Mouse (Mus musculus): ENCODE data around the gene Trappc10.

Trappc10 gene

GRCm38 (mm10) chr10:78244438-78245224, at the start of gene Trappc10:
TSS of gene Trappc10 (minus strand) at chr10:78244641.
- DNase-seq (ENCODE audit: low spot score in 2 of 2) = peak; percentile 81 to 82

- no peak for DNase-seq (ENCODE audit: low spot score in 2 of 2)
Observed at GRCm38 (mm10) chr10:78293576-78293975, 49.1 kb upstream of the Trappc10 start.

GRCm38 (mm10) chr10:78292381-78292780, 47.9 kb upstream of the Trappc10 start:
- DNase-seq (ENCODE audit: low spot score in 2 of 2) = no peak

- no peak for DNase-seq (ENCODE audit: low spot score in 2 of 2)
Observed at GRCm38 (mm10) chr10:78290730-78291535, 46.5 kb upstream of the Trappc10 start.

- no peak for DNase-seq (ENCODE audit: low spot score in 2 of 2)
Observed at GRCm38 (mm10) chr10:78288896-78289295, 44.5 kb upstream of the Trappc10 start.

DNA sequence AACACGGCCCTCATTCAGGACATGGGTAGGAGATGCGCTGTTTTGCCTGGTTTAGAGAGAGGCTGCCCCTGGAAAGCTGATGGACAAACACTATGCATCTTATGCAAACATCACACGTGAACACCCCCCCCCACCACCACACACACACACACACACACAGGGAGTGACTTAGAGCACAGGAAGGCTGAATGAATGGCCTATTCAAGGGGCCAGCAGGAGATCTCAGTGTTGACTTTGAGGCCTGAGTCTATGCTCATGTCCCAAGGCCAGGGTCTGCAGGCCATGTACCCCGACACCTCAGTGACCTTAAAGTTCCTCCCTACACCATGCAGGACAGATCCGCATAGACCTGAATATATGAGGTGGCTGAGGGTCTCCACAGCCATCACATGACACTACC, 43.7 kb upstream of the Trappc10 start:
- DNase-seq (ENCODE audit: low spot score in 2 of 2) = no peak

GRCm38 (mm10) chr10:78287465-78288132, 43.2 kb upstream of the Trappc10 start:
- no peak for DNase-seq (ENCODE audit: low spot score in 2 of 2)

DNA sequence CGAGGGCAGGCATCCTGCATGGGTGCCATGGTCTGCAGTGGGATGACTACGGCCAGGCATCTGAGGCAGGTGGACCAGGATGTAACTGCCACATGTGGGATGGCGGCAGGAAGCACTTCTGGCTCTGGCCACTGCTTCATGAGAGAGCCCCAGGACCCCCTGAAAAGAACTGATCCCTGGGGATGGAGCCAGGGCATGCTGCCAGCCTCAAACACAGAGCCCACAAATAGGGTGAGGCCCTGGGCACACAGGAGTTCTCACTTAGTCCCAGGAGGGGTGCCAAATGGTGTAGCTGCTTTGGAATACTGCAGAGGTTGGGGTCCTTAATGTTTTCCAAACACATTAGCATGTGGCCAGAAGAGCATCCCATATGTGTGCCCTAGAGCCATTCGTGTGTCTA, 41.5 kb upstream of the Trappc10 start:
- no peak for DNase-seq (ENCODE audit: low spot score in 2 of 2)

- no peak for DNase-seq (ENCODE audit: low spot score in 2 of 2)
Observed at GRCm38 (mm10) chr10:78285409-78285808, 41.0 kb upstream of the Trappc10 start.

- DNase-seq (ENCODE audit: low spot score in 2 of 2) = no peak
Observed at GRCm38 (mm10) chr10:78284812-78285211, 40.4 kb upstream of the Trappc10 start.

- no peak for DNase-seq (ENCODE audit: low spot score in 2 of 2)
Observed at GRCm38 (mm10) chr10:78282411-78282810, 38.0 kb upstream of the Trappc10 start.

DNA sequence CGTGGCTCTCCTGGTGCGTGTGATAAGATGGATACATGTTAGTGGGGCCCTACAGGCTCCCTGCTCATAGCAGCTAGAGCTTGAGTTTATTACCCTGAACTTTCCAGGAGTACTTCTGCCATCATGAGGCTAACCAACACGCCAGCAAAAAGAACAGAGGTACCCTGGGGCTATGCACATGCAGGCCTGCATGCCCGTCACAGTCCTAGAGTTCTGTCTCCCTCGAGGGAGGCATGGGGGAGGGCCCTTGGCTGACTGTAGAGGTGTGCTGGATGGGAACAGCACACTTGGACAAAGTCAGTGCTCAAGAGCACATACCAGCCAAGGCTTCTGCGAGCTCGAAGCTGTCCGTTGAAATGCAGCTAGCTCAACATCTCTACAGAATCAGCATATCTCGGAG, 36.0 kb upstream of the Trappc10 start:
- no peak for DNase-seq (ENCODE audit: low spot score in 2 of 2)

GRCm38 (mm10) chr10:78279210-78279609, 34.8 kb upstream of the Trappc10 start:
- DNase-seq (ENCODE audit: low spot score in 2 of 2) = peak in 1 of 2 experiments; percentile 16

DNA sequence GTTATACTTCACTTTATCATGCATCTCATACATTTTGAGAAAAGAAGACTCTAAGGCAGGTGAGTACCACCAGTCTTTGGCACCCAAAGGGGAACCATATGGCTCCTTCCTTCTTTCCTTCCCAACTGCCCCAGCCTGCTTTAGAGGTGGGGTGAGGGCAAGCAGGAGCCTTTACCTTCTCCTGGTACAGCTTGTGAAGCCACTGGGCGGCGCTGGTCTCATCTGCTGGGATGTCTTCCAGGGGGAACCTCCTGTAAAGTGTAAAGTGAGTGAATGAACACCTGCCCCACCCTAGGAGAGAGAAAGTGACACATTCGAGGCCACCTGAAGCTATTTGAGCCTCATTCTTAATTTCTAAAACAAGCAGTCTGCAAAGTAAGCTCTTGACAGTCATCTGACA, 33.4 kb upstream of the Trappc10 start:
- DNase-seq (ENCODE audit: low spot score in 2 of 2) = no peak

GRCm38 (mm10) chr10:78276242-78276641, 31.8 kb upstream of the Trappc10 start:
- DNase-seq (ENCODE audit: low spot score in 2 of 2) = no peak

- DNase-seq (ENCODE audit: low spot score in 2 of 2) = no peak
Observed at GRCm38 (mm10) chr10:78272932-78273331, 28.5 kb upstream of the Trappc10 start.

DNA sequence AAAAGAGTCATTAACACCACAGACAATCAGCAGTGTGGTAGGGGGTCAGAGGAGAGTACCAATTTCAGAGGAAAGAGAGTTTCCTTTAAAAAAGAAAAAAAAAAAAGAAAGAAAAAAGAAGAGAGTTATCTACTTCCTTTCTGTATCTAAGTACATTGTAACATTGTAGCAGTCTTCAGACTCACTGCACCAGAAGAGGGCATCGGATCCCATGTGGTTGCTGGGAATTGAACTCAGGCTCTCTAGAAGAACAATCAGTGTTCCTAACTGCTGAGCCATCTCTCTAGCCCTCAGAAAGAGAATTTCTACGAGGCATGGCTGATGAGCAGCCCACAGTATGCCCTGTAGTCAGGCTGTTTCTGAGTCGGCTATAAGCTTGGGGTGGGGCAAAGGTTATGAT, 21.4 kb upstream of the Trappc10 start:
- DNase-seq (ENCODE audit: low spot score in 2 of 2) = no peak

DNA sequence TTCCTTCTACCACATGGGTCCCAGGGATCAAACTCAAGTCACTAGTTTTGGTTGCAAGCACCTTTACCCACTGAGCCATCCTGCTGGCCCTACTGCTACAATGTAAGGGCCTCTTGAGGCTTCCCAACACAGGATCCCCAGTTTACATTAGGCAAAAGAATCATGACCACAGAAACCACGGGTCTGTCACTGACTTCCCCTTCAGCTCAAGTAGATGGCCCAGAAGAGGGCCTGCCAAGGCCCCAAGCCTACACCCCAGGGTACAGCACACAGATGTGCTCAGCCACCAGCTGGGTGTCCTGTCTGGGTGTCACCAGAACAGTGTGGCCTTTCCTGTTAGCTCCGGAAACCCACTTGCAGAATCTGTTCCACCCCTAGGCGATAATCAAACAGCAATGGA, 20.3 kb upstream of the Trappc10 start:
- DNase-seq (ENCODE audit: low spot score in 2 of 2) = no peak

DNA sequence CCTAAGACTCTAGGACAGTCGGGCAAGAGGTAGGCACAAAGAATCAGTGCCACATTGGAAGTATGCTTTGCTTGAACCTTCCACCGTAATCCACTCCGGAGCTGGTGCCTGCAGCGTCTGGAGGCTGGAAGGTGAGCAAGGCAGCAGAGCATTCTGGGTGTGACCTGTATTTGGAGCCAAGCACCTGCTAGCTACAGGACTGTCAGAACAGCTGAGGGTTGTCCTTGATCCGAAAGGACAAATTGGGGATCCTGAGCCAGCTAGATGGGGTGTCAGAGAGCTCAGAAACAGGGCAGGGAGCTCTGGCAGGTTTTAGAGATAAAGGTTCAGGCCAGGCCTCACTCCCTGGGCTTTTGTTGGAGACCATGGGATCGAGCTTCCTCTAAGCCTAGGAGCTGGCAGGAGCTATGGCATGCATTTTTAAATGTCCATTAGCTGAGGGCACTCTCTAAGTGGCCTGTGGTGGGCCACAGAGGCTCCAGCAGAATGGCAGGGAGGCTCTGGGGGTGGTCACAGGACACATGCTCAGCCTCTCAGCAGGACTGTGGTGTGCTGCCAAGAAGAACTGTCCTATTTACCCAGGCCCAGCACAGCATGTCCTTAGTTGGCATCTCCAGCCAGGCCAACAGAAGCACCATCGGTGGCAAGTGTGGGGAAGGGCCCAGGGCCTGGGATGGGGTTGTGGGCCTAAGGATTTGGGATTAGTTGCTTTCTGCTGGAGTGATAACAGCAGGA, 16.6 kb upstream of the Trappc10 start:
- DNase-seq (ENCODE audit: low spot score in 2 of 2) = no peak

GRCm38 (mm10) chr10:78260322-78260721, 15.9 kb upstream of the Trappc10 start:
- no peak for DNase-seq (ENCODE audit: low spot score in 2 of 2)

- no peak for DNase-seq (ENCODE audit: low spot score in 2 of 2)
Observed at GRCm38 (mm10) chr10:78259702-78260101, 15.3 kb upstream of the Trappc10 start.

DNA sequence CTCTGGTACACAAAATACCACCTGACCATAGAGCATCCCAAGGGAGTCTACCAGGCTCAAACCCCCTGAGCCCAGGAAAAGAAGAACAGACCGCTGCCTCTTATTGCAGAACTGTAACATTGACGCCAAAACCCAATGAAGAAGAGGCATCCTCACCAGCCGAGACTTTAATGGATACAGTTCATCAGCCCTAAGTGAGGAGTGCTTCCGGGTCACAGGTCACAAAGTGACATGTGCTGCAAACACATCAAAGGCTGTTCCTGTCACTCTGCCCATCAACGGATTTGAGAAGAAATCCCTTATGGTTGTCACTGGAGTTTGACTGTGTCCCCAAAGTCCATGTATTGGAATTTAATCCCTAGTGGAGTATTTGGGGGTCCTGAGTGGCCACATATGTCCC, 14.8 kb upstream of the Trappc10 start:
- no peak for DNase-seq (ENCODE audit: low spot score in 2 of 2)
